In genomic region chr1:131084289-131084688, GRCm38 (mm10) we compare ENCODE assay signal across 9 mouse cellular contexts. TPM values are rescaled to one million over a fixed set of nuclear protein-coding genes. Genes with fewer than 3 reads are reported as not detected.
A peak's percentile ranks its signal among the peaks of the same experiment; 100 is the strongest.
DNase-seq lines count a peak whose midpoint lies in the region; ATAC-seq and TF ChIP-seq lines count a peak whose summit lies in the region.
"Had no signal": no experiment of that assay in that cellular context is flagged by ENCODE, and none has a peak within 500 bp of the region (broad histone marks: within the 10 kb centered on the region; RNA-seq: fewer than 3 reads in every experiment).

No protein-coding gene starts in this region.

- no peaks in the 10 kb centered on the region for H3K36me3 ChIP-seq in forebrain, embryonic 12.5 days (replicated peaks)
- H3K36me3 ChIP-seq in forebrain, embryonic 15.5 days = no peaks in the 10 kb centered on the region
- H3K36me3 ChIP-seq in embryonic facial prominence, embryonic 14.5 days (ENCODE audit: control insufficient read depth, insufficient read depth, low read length) = no peaks in the 10 kb centered on the region
- no peaks in the 10 kb centered on the region for H3K36me3 ChIP-seq in kidney, embryonic 14.5 days (ENCODE audit: control insufficient read depth, insufficient read depth, low read length)
- H3K36me3 ChIP-seq: embryonic facial prominence, embryonic 15.5 days had no signal

- H3K9ac ChIP-seq in forebrain, embryonic 12.5 days = no peak overlapping the region
- H3K9ac ChIP-seq in forebrain, embryonic 15.5 days (replicated peaks) = no peak overlapping the region
- no peak overlapping the region for H3K9ac ChIP-seq in embryonic facial prominence, embryonic 14.5 days (ENCODE audit: low read depth, low read length)
- no peak overlapping the region for H3K9ac ChIP-seq in kidney, embryonic 14.5 days (ENCODE audit: low read depth, low read length)
- H3K9ac ChIP-seq: embryonic facial prominence, embryonic 15.5 days had no signal

- no peaks in the 10 kb centered on the region for H3K9me3 ChIP-seq in forebrain, embryonic 12.5 days
- no peaks in the 10 kb centered on the region for H3K9me3 ChIP-seq in forebrain, embryonic 15.5 days
- no peaks in the 10 kb centered on the region for H3K9me3 ChIP-seq in embryonic facial prominence, embryonic 14.5 days (ENCODE audit: control insufficient read depth, low read length)
- no peaks in the 10 kb centered on the region for H3K9me3 ChIP-seq in kidney, embryonic 14.5 days (ENCODE audit: control insufficient read depth, low read length)
- H3K9me3 ChIP-seq: embryonic facial prominence, embryonic 15.5 days had no signal

- ATAC-seq in forebrain, embryonic 12.5 days (ENCODE audit: low FRiP score) = peak; percentile 16; the same call in 1 of the 2 replicates
- ATAC-seq in forebrain, embryonic 15.5 days (replicated peaks) = no peak
- 0 out of 2 replicates have a peak, but pooled peaks have one; percentile 12 for ATAC-seq in embryonic facial prominence, embryonic 14.5 days (ENCODE audit: low read depth)
- peak; percentile 71 for ATAC-seq in kidney, embryonic 14.5 days (ENCODE audit: low FRiP score, low TSS enrichment)

- TF ChIP-seq CTCF in left cerebral cortex, adult 2 months (IDR thresholded peaks at IDR 0.05) = no peak

- H3K4me2 ChIP-seq in forebrain, embryonic 12.5 days = no peak overlapping the region; the same call in 1 of the 2 replicates
- H3K4me2 ChIP-seq in forebrain, embryonic 15.5 days (replicated peaks) = no peak overlapping the region
- H3K4me2 ChIP-seq in embryonic facial prominence, embryonic 14.5 days (ENCODE audit: low read depth, low read length) = no peak overlapping the region
- H3K4me2 ChIP-seq in kidney, embryonic 14.5 days (replicated peaks; ENCODE audit: low read depth, low read length) = no peak overlapping the region
- H3K4me2 ChIP-seq: embryonic facial prominence, embryonic 15.5 days had no signal

- intact Hi-C loops in left cerebral cortex, adult 2 months (cut with DNase I) = no loop called here

- H3K27ac ChIP-seq in forebrain, embryonic 12.5 days = peak overlapping the region; percentile 67; the same call in 1 of the 2 replicates
- H3K27ac ChIP-seq in forebrain, embryonic 15.5 days (replicated peaks) = no peak overlapping the region
- H3K27ac ChIP-seq in embryonic facial prominence, embryonic 14.5 days (replicated peaks; ENCODE audit: low read depth, low read length) = no peak overlapping the region
- H3K27ac ChIP-seq in kidney, embryonic 14.5 days (ENCODE audit: low read depth, low read length) = peak overlapping the region; percentile 27; the same call in 1 of the 2 replicates
- no peak overlapping the region for H3K27ac ChIP-seq in left cerebral cortex, adult 2 months
- H3K27ac ChIP-seq: embryonic facial prominence, embryonic 15.5 days had no signal

- H3K27me3 ChIP-seq in forebrain, embryonic 12.5 days = no peaks in the 10 kb centered on the region
- H3K27me3 ChIP-seq in forebrain, embryonic 15.5 days = no peaks in the 10 kb centered on the region
- no peaks in the 10 kb centered on the region for H3K27me3 ChIP-seq in embryonic facial prominence, embryonic 14.5 days (replicated peaks; ENCODE audit: control insufficient read depth, insufficient read depth, low read length)
- H3K27me3 ChIP-seq in kidney, embryonic 14.5 days (ENCODE audit: control insufficient read depth, insufficient read depth, low read length) = no peaks in the 10 kb centered on the region
- H3K27me3 ChIP-seq: embryonic facial prominence, embryonic 15.5 days had no signal

- no peak for DNase-seq in embryonic facial prominence, embryonic 14.5 days (ENCODE audit: low spot score)
- DNase-seq in lung, postnatal 25 days (ENCODE audit: low spot score) = peak; percentile 78
- no peak for DNase-seq in left cerebral cortex, adult 2 months (ENCODE audit: extremely low spot score in 1 of 2, low spot score in 2 of 2)
- no peak for DNase-seq in frontal cortex, postnatal 14 days (ENCODE audit: low spot score in 2 of 2)
- no peak for DNase-seq in cerebellum, adult 9-11 months

- peaks cover 87% of the 10 kb centered on the region for H3K4me1 ChIP-seq in forebrain, embryonic 12.5 days
- peaks cover 59% of the 10 kb centered on the region for H3K4me1 ChIP-seq in forebrain, embryonic 15.5 days
- peaks cover 59% of the 10 kb centered on the region for H3K4me1 ChIP-seq in embryonic facial prominence, embryonic 14.5 days (ENCODE audit: control insufficient read depth, insufficient read depth, low read length)
- peaks cover 66% of the 10 kb centered on the region for H3K4me1 ChIP-seq in kidney, embryonic 14.5 days (ENCODE audit: control insufficient read depth, insufficient read depth, low read length)

- no peak overlapping the region for H3K4me3 ChIP-seq in forebrain, embryonic 12.5 days (replicated peaks)
- H3K4me3 ChIP-seq in forebrain, embryonic 15.5 days = no peak overlapping the region
- no peak overlapping the region for H3K4me3 ChIP-seq in embryonic facial prominence, embryonic 14.5 days (ENCODE audit: low read depth, low read length)
- H3K4me3 ChIP-seq in kidney, embryonic 14.5 days (ENCODE audit: low read length) = no peak overlapping the region
- no peak overlapping the region for H3K4me3 ChIP-seq in left cerebral cortex, adult 2 months
- H3K4me3 ChIP-seq: embryonic facial prominence, embryonic 15.5 days had no signal

- 24% methylated on average over 8 of the region's 8 CpGs for WGBS in forebrain, embryonic 12.5 days
- WGBS in forebrain, embryonic 15.5 days = 29% methylated on average over 8 of the region's 8 CpGs
- WGBS in embryonic facial prominence, embryonic 14.5 days = 49% methylated on average over 8 of the region's 8 CpGs
- 19% methylated on average over 8 of the region's 8 CpGs for WGBS in kidney, embryonic 14.5 days

RNA-seq across cellular contexts. Expression of gene Mapkapk2, which starts 13.3 kb away (rescaled TPM):
- 51.0 and 55.3 TPM in 2 replicates for polyA plus RNA-seq in forebrain, embryonic 12.5 days (2016; fragmentation: Nextera tagmentation; extraction: Ambion mirVana)
- polyA plus RNA-seq in forebrain, embryonic 15.5 days (2015; fragmentation: Nextera tagmentation; extraction: Ambion mirVana) = 23.8 and 26.9 TPM in 2 replicates
- polyA plus RNA-seq in embryonic facial prominence, embryonic 14.5 days (2014; fragmentation: Nextera tagmentation; extraction: Ambion mirVana) = 47.8 and 48.0 TPM in 2 replicates
- polyA plus RNA-seq in kidney, embryonic 14.5 days (2014; fragmentation: Nextera tagmentation; extraction: Ambion mirVana) = 59.9 and 62.8 TPM in 2 replicates
- 10 to 100 TPM; 31.0 to 32.8 TPM for total RNA-seq in left cerebral cortex, adult 2 months (2021)

RNA-seq across cellular contexts. Expression of gene Dyrk3, which starts 53.9 kb away (rescaled TPM):
- 20.9 and 21.8 TPM in 2 replicates for polyA plus RNA-seq in forebrain, embryonic 12.5 days (2016; fragmentation: Nextera tagmentation; extraction: Ambion mirVana)
- 17.9 and 20.8 TPM in 2 replicates for polyA plus RNA-seq in forebrain, embryonic 15.5 days (2015; fragmentation: Nextera tagmentation; extraction: Ambion mirVana)
- 3.1 and 4.3 TPM in 2 replicates for polyA plus RNA-seq in embryonic facial prominence, embryonic 14.5 days (2014; fragmentation: Nextera tagmentation; extraction: Ambion mirVana)
- 6.0 and 6.3 TPM in 2 replicates for polyA plus RNA-seq in kidney, embryonic 14.5 days (2014; fragmentation: Nextera tagmentation; extraction: Ambion mirVana)
- total RNA-seq in left cerebral cortex, adult 2 months (2021) = 10 to 100 TPM; 15.6 to 16.6 TPM

Comparison
In these comparisons a context has a peak if more than half of its experiments do, and no peak if none do; other contexts are left out.
1. H3K27ac ChIP-seq: peak in forebrain, embryonic 12.5 days (single experiment) and kidney, embryonic 14.5 days (single experiment); none in forebrain, embryonic 15.5 days (single experiment), embryonic facial prominence, embryonic 14.5 days (single experiment) and left cerebral cortex, adult 2 months (single experiment).